Mouse (Mus musculus) spleen, postnatal 36 days (tissue): Measurements from ENCODE around the gene Bach1.

Source experiments
- DNase-seq, 2 experiments: peaks; one replicate each; pipeline ENCODE4 v3.0.0; 2022; ENCODE audit warnings: low spot score in 2 of 2, mixed read lengths in 1 of 2

The Bach1 gene

DNA sequence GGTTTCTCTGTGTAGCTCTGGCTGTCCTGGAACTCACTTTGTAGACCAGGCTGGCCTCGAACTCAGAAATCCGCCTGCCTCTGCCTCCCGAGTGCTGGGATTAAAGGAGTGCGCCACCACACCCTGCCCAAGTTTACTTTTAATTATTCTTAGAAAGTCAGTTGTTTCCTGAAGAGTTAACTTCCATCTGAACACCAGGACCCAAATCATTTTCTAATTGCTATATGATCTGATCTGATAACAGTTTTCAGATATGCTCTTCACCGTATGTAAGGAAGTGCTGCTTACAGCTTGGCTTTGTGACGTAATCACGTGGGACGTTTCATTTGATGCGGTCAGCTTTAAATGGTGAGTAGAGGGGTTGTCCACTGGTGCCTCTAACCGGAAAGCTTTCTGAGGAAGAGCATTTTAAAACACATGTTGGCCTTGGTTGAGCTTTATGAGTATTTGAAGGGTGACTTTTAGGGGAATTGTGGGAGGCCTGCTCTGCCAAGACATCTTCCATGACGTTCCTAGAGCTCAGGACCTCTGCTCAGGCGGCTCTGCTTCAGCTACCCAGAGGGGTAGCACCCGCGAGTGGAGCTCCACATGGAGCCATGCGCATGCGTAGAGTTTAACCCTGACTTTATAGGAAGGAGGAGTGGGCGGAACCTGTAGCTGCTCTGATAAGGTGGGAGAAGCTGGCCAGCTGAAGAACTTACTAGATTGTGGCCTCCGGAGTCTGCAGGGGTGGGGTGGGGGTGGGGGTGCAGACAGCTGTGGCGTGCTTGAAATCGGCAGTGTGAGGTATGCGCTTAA lies 39.3 kb downstream of the Bach1 start:
- no peak for DNase-seq

DNA sequence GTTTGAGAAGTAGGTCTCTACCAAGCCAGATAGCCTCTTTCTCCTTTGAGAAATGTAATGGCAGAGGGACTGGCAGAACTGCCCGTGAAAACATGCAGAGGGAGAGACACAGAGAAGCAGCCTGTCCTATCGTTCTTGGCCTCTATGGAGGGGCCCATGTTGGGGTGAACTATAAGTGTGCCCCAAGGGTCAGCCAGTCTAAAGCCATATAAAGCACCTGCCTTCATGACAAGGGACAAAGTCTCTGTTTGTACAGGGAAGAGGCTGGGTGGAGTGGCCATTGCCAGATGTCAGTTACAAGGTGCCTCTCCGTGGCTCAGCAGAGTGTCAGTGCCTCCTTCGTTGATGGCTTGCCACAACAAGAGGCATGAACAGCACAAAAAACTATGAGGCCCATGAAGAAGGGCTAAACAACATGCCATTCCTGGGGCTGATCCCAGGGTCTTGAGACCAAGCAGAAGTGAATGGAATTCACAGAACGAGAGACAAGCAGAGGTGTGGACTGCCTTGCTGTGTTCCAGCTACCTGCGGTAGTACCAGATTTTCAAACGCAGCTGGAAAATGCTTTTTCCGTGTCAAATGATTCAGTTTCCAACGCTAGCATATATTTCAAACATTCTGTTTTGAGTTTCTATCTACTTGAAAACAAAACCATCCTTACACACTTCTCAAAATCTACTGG lies 42.4 kb downstream of the Bach1 start:
- no peak for DNase-seq

DNA sequence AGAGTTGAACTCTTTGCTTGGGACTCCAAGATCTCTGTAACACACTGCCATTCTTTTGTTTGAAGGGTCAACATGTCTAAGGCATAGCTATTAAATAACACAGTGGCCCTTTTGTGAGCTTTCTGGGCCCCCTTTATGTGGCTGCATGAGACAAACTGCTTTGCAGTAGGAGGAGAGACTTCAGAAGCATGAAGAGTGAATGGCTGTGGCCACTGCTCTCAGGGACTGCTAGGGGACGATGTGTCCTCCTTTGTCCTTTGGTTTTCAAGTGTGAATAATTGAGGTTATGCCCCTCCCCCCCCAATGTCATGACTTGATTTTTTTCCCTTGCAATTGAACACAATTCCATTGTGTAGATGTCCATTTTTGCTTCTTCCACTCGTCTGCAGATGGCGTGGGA lies 44.9 kb downstream of the Bach1 start:
- no peak for DNase-seq

DNA sequence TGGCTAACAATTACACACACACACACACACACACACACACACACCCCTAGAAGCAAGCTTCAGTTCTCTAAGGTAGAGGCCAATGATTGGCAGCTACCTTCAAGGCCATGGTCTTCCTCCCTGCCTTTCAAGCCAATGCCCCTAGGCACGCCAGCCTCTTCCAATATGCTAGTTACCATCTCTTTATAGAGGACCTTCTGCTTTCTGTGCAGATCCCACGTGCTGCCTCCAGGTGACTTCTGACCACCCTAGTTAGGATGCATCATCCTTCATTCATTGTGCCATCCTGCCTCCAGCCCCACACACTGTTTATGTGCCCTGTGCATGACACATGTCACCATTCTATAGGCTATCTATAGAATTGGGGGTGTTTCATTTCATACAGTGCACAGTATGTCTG lies 45.6 kb downstream of the Bach1 start:
- DNase-seq = no peak

DNA sequence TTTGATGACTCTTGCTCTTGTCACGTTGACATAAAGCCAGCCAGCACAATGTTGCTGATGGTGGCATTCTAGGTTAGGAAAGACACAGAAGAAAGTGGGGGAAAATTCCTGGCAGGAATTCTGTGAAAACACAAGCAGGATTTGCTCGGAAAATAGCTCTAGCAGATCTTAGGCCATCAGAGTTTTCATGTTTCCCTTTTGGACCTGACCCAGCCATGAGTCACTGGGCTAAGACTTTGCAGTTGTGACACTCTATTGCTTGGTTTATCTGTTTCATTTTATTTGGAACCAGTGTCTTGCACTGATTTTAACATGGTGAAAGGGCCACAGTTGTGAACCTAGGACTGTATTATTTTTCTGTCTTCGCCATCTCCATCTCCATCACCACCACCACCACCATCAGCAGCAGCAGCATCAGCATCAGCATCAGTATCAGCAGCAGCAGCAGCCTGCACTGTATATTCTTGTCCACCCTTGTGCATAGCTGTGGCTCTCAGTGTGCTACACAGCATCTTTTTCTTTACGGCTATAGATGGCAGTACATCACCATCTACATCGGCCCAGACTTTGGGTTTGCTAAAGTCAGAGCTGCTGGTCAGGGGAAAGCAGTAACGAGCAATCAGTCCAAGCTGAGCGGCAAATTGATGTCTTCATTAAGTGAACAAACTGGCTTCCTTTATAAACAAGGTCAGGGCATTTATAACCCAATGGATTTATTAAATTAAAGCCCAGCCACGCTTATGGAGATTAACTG lies 46.6 kb downstream of the Bach1 start:
- DNase-seq = no peak

DNA sequence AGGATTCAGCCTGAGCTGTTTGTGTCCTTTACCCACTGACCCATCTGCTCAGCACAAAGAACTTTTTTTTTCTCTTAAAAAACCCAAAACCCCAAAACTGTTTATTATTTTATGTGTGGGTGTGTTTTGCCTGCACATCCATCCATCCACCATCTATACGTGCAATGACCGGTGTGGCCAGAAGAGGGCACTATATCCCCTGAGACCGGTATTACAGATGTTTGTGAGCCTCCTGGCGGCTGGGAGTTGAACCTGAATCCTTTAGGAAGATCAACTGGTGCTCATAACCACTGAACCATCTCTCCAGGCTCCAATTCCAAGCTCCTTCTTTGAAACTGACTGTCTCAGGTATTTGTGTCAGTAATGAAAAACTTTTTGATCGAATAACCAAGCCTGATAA lies 48.0 kb downstream of the Bach1 start:
- peak; percentile 57 to 73 for DNase-seq

DNA sequence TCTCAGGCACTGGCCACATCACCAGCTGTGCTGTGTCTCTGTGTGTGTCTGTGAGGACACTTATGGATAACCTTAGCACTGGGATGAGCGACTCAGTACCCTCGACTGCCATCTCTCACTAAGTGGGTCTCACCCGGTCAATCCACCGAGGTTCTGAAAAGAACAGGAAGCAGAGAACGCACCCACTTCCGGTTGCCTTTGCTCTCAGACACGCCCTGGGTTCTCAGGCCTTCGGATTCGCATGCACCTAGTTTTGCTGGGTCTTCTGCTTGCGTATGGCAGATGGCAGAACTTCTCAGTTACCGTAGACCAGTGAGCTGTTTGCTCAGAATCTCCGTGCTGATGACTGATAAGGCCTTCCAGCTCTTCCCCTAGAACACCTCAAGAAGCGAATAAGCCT lies 52.5 kb downstream of the Bach1 start:
- DNase-seq = peak; percentile 14 to 16

DNA sequence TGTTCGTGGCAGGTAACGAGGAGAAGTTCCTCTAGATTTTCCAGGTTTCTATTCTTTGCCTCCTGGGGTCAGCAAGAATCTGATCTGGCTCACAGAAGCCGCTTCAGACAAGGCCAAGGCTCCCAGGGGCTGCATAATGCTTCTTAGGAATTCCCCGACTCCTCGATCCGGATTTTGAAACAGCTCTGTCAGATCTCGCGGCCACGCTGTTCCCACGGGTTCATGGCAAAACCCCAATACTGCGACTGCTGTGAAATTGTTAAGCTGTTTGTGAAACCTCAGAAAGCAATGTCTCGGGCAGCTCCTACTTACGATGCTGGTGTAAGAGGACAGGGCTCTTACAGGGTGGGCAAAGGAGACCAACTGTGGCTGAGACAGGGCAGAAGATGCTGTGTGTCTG lies 53.7 kb downstream of the Bach1 start:
- DNase-seq = no peak

DNA sequence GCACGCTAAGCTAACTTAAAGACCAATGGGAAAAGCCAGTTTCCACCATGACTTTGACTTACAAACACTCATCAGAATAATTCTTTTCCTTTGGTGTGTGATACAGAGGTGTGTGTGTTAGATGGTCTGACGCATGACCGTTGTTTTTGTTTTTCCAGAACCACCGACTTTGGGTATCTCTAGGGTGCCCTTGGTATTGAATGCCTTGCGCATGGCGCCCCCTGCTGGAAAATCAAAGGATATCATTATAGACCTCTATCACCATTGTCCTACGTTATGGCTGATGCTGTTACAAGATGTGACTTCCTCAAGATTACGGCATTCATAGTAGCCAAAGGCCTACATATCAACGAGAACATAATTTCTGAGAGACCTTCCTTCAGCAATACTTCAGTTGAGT lies 56.1 kb downstream of the Bach1 start:
- DNase-seq = peak; percentile 41 to 56

DNA sequence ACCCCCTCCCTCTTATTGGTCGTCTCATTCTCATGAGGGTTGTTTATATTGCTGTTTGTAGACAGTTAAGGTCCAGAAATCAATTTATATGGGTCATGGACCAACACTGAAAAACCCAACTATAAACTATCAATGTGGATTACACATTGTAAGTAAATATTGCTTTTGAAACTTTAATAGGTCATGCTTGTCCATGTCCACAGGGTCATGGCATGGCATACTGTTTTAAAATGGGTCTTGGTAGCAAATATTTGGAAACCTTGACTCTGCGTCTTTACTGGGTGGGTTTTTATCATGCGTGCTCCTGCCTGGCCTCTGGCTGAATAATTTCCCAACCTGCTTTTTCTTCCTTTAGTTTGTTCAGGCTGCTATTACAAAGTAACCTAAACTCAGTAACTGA lies 57.2 kb downstream of the Bach1 start:
- no peak for DNase-seq

DNA sequence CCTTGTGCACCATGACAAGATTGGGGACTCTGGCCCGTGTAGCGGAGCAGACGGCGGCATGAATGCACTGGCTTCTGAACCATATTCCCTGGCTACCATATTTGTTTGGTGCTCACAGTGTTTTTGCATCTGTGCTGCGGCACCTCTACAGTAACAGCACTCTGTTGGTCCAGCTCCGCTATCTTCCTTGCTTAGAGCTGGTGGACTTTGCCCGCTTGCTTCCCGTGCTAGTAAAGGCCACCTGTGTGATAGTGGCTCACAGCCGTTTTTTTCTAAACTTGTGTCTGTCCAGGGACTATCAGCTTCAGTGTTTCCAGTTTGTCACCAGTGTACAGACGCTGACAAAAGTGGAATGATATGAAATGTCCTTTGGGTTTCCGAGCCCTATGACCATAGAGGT lies 59.3 kb downstream of the Bach1 start:
- no peak for DNase-seq

DNA sequence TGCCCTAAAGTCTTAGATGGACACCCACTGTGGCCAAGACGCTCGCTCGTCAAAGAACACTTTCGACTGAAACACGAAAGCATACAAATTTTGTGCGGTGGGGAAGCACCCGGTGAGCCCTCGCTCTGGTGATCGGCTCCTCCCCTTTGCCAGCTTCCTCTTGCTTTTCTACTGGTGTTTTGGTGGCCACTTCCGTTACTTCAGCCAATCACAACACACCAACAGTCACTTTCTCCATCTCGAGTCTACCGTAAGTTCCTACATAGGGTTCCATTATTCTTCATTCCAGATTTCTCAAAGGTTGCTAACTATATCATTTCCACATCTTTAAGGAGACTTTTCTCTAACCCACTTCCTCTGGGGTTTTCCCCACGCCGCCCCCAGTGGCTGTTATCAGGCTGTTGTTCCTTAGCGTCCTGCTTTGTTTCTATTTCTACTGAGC lies 65.9 kb downstream of the Bach1 start:
- no peak for DNase-seq

DNA sequence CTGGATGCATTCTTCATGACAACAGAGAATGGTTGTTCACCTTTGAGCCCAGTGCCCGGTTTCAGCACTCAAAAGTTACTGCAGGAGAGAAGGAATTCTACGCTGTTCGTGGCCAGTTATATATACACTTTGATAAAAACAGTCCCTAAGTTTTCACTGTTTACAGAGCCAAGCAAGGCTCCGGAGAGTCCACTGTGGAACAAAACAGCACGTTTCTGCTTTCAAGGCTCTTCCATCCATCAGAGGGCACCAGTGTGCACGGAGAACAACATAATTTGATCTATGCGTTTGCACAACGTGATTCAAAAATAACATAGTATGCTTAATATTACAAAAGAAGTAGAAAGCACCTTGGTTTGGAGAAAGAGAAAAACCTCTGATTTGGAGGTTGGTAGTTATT lies 67.2 kb downstream of the Bach1 start:
- DNase-seq = no peak

DNA sequence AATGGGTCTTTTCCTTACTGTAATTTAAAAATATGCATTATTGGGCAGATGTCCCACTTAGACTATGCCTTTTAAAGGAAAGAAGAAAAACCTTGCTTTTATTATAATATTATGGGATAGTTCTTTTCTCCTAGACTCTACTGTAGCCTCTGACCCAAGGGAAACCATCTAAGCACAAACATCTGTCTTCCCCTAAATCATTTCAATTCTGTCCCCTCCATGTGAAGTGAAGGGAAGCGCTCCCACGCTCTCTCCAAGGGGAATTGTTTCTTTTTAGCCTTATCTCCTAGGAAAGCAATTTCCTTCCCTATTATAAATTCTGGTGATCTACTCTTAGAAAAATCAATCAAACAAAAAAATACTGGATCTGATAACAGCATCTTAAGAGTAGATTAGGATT lies 71.8 kb downstream of the Bach1 start:
- no peak for DNase-seq

DNA sequence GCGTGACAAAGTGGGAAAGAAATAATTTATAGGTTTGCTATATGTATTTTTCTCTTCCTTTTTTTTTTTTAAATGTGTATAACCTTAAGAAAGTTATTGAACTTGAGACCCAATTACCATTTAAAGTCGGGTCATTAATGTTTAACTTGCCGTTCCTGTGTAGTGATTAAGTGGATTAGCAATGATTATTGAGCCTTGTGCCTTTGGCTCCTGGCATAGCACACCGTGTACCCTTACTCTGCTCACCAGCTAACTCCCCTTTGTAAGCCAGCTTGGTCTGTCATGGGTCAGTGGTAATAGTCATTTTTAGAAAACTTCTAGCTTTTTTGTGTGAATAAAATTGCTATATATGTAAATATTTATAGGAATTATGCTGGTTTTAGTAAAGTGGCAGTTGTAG lies 73.2 kb downstream of the Bach1 start:
- no peak for DNase-seq

DNA sequence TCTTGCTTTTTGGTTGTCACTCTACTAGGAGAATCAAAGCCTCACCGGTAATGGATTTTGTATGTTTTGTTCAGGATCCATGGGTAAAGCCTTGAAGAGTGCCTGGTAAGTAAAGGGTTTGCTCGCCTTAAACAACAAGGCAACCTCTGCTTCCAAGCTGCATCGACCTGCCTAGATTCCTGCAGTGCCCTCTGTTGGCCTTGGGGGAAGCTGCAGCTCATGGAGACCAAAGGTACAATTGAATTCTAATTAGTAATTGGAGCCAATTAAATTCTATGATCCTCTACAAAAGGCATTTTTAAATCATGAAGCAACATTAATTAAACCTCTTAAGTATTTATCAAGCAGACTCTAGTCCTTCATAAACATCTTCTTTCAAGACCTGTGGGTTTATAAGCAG lies 75.7 kb downstream of the Bach1 start:
- peak in 1 of 2 experiments; percentile 14 for DNase-seq

DNA sequence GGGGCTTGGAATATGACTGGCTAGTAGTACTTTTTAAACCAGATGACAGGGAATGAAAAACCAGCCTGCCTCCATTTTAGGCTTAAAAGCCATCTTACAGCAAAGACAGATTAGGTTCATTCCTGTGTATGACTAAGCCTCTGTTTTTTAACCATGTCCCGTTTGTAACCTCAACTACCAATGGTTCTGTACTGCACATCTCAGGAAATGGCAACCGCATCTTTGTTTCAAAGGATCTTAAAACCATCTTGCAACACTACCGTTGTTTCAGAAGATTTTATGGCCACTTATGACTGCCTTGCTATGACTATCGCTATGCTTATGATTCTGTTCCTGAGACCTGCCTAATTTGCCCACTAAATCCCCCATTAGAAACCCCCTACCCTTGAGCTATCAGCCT lies 78.6 kb downstream of the Bach1 start:
- DNase-seq = no peak

DNA sequence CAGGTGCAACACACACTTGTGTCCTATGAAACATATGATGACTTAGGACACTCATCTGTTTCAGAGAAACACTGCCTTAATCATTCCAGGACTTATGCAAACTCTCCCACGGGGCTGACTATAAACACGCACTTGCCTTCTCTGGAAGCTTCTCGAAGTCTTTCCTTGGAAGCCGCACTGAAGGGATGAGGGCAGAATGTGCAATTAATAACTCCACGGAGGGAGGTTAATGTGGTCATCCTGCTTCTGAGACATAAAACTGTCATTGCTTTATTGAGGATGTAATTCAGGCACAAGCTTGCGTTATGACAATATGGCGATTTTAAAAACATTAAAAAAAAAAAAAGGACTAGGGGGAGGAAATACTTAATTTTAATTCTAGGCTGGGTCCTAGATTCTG lies 82.9 kb downstream of the Bach1 start:
- DNase-seq = no peak
